8 mouse cellular contexts compared by ENCODE assay signal in the genomic region with DNA sequence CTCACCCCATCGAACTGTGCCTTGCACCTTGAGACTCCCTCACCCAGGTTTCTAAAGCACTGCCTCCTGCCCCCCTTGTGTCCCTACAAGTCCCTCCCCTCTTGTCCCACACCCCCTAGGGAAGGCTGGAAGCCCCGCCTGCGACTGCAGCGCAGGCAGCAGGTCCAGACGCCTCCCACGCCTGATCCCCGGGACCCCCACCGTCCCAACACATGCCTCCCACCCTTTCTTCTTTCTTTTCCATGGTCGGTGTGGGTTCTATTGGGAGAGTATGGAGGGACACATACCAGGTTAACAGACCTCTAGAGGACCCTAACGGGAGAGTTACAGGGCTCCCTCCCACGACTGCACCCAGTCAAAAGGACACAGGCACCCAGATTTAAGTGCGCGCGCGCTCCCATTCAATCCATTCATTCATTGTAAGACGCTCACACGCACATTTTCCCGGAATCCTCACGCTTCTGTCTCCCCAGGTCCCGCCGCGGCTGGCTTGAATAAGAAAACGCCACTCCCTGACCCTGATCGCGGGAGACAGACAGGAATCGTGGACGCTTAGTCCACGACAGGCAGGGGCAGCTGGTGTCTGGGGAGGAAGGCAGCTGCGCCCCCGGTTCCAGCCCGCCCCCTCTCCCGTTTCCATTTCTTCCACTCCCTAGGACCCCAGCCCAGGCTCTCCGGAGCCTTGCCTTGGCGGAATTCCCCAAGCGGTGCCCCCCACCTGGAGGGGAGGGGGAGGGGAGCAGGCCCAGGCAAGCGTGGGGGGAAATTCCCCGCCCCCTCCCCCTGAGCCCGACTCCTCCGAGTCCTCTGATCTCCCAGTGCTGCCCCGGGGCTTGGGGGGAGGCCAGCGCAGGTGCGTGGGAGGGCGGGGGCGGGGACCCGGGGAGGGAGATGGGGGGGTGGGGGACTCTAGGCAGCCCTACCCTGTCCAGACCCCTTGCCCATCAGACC. TPM values are rescaled to one million over a fixed set of nuclear protein-coding genes. Genes with fewer than 3 reads are reported as not detected.
A peak's percentile ranks its signal among the peaks of the same experiment; 100 is the strongest.
DNase-seq lines count a peak whose midpoint lies in the region; ATAC-seq and TF ChIP-seq lines count a peak whose summit lies in the region.
"Had no signal": no experiment of that assay in that cellular context is flagged by ENCODE, and none has a peak within 500 bp of the region (broad histone marks: within the 10 kb centered on the region; RNA-seq: fewer than 3 reads in every experiment).

Gene Kremen2 (minus strand): TSS at position 533 of the 951 bp plus-strand sequence.

- no peaks in the 10 kb centered on the region for H3K9me3 ChIP-seq in forebrain, embryonic 15.5 days
- H3K9me3 ChIP-seq in midbrain, embryonic 11.5 days (ENCODE audit: control insufficient read depth, low read length), result no peaks in the 10 kb centered on the region

- TF ChIP-seq POLR2A in thymus, adult 2 months (IDR thresholded peaks at IDR 0.05; ENCODE audit: control insufficient read depth, extremely low read depth, insufficient read depth, low read length, poor library complexity), result no peak

- peak within 1 kb of the TSS; percentile 86 for H3K4me2 ChIP-seq in forebrain, embryonic 15.5 days (replicated peaks)
- H3K4me2 ChIP-seq in midbrain, embryonic 11.5 days, result peak within 1 kb of the TSS; percentile 50

- TF ChIP-seq CTCF in thymus, adult 2 months (IDR thresholded peaks at IDR 0.05; ENCODE audit: borderline replicate concordance, control insufficient read depth, extremely low read depth, insufficient read depth, low read length, poor library complexity), result no peak

- peak within 1 kb of the TSS; percentile 51 for H3K9ac ChIP-seq in forebrain, embryonic 15.5 days (replicated peaks)
- H3K9ac ChIP-seq in midbrain, embryonic 11.5 days (ENCODE audit: low read length), result peak within 1 kb of the TSS; percentile 48

- ATAC-seq in forebrain, embryonic 15.5 days (replicated peaks), result no peak
- peak; percentile 28 for ATAC-seq in midbrain, embryonic 11.5 days (ENCODE audit: low FRiP score)
- ATAC-seq in monocyte, adult 5-6 weeks (replicated peaks; ENCODE audit: insufficient number of reproducible peaks, low FRiP score, low TSS enrichment, poor library complexity, severe bottlenecking), result no peak

- H3K27me3 ChIP-seq in thymus, adult 2 months (ENCODE audit: control insufficient read depth, insufficient read depth, low read length), result peaks cover 22% of the 10 kb centered on the region
- peaks cover 66% of the 10 kb centered on the region for H3K27me3 ChIP-seq in forebrain, embryonic 15.5 days
- peaks cover 66% of the 10 kb centered on the region for H3K27me3 ChIP-seq in midbrain, embryonic 11.5 days (ENCODE audit: control insufficient read depth, insufficient read depth, low read length)

- DNase-seq in thymus, adult 2 months, result peak; percentile 37
- DNase-seq in thymus, adult 18-20 months, result no peak
- DNase-seq in midbrain, embryonic 11.5 days (ENCODE audit: low spot score, missing footprints), result peak; percentile 93
- no peak for DNase-seq in cerebellum, adult 11 months
- DNase-seq in left cerebral cortex, adult 11 months (ENCODE audit: low spot score), result no peak

- no peak within 1 kb of the TSS for H3K27ac ChIP-seq in thymus, adult 2 months (ENCODE audit: control insufficient read depth, insufficient read depth, low read length)
- no peak within 1 kb of the TSS for H3K27ac ChIP-seq in forebrain, embryonic 15.5 days (replicated peaks)
- no peak within 1 kb of the TSS for H3K27ac ChIP-seq in midbrain, embryonic 11.5 days (ENCODE audit: low read depth, low read length)

- no peaks in the 10 kb centered on the region for H3K36me3 ChIP-seq in thymus, adult 2 months (ENCODE audit: control insufficient read depth, insufficient read depth, low read length)
- no peaks in the 10 kb centered on the region for H3K36me3 ChIP-seq in forebrain, embryonic 15.5 days
- no peaks in the 10 kb centered on the region for H3K36me3 ChIP-seq in midbrain, embryonic 11.5 days (ENCODE audit: control insufficient read depth, insufficient read depth, low read length)

- H3K4me3 ChIP-seq in thymus, adult 2 months (ENCODE audit: control insufficient read depth, insufficient read depth, low read length), result peak within 1 kb of the TSS; percentile 9; the same call in 1 of the 2 replicates
- peak within 1 kb of the TSS; percentile 45 for H3K4me3 ChIP-seq in forebrain, embryonic 15.5 days
- peak within 1 kb of the TSS; percentile 30 for H3K4me3 ChIP-seq in midbrain, embryonic 11.5 days (ENCODE audit: low read depth, low read length)

- H3K4me1 ChIP-seq in thymus, adult 2 months (replicated peaks; ENCODE audit: control insufficient read depth, insufficient read depth, low read length), result peaks cover 31% of the 10 kb centered on the region
- H3K4me1 ChIP-seq in forebrain, embryonic 15.5 days, result peaks cover 30% of the 10 kb centered on the region
- H3K4me1 ChIP-seq in midbrain, embryonic 11.5 days (ENCODE audit: control insufficient read depth, insufficient read depth, low read length), result peaks cover 12% of the 10 kb centered on the region

- WGBS in thymus, adult 2 months, result 3% methylated on average over 45 of the region's 45 CpGs
- under 1% methylated on average over 44 of the region's 45 CpGs for WGBS in forebrain, embryonic 15.5 days
- WGBS in midbrain, embryonic 11.5 days, result under 1% methylated on average over 39 of the region's 45 CpGs

RNA-seq across cellular contexts. Expression of gene Kremen2, which starts in this region (rescaled TPM):
- 2.8 and 3.8 TPM in 2 replicates for polyA plus RNA-seq in thymus, adult 2 months (2012; rRNA removed)
- 0.48 and 0.50 TPM in 2 replicates for polyA plus RNA-seq in forebrain, embryonic 15.5 days (2015; fragmentation: Nextera tagmentation; extraction: Ambion mirVana)
- 0.58 and 0.63 TPM in 2 replicates for polyA plus RNA-seq in midbrain, embryonic 11.5 days (2014; fragmentation: Nextera tagmentation; extraction: Ambion mirVana)
- 0.39 TPM in 1 of 3 replicates, not detected in the others for total RNA-seq in monocyte, adult 5-6 weeks (2017)
- total RNA-seq: common myeloid progenitor, adult 5-6 weeks had no signal

Comparison
In these comparisons a context has a peak if more than half of its experiments do, and no peak if none do; other contexts are left out.
1. Peak in DNase-seq, ATAC-seq, H3K4me3 ChIP-seq, H3K9ac ChIP-seq and H3K4me2 ChIP-seq in midbrain, embryonic 11.5 days; RNA of the gene not detected or under 1 TPM.